Mouse (Mus musculus) liver, postnatal 0 days (tissue): Measurements from ENCODE around the gene Wdr1.

ENCODE experiments used
- CTCF ChIP-seq: sonication (generic); IDR thresholded peaks from 2 replicates; pipeline ENCODE4 v1.5.1; 2016; ENCODE audit warnings: antibody characterized with exemption, low read depth
- EP300 ChIP-seq: IDR thresholded peaks from 2 replicates; pipeline ENCODE4 v1.6.1; 2016; ENCODE audit warnings: antibody characterized with exemption, low read depth, mild to moderate bottlenecking

DNA sequence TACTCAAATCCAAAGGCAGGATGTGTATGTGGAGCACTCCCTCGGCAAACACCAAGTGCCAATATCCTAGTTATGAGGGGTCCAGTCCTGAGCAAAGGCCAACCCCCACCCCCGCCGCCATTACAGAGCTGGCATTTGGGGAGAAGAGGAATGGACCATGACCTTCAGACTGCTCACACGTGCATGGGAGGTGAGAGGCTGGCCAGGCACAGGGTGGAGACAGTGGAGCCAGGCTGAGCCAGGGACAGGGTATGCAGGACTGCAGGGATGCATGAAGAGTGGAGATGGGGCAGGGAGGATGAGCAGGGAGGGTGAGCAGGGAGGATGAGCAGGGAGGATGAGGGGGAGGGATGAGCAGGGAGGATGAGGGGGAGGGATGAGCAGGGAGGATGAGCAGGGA lies 77.1 kb downstream of the Wdr1 start:
- TF ChIP-seq CTCF: no peak
- TF ChIP-seq EP300: no peak
